Mouse (Mus musculus) gastrocnemius, adult 2 months (tissue): ENCODE data around the gene Kif7. TPM values are rescaled to one million over a fixed set of nuclear protein-coding genes. Genes with fewer than 3 reads are reported as not detected.

Experiments used
- DNase-seq: peaks from one replicate; pipeline ENCODE4 v3.0.0; 2022
- H3K27ac ChIP-seq: fragments of 200-600 bp; 2 replicates; pipeline ENCODE4 v1.8.1; 2022; ENCODE audit warnings: mild to moderate bottlenecking
- H3K4me3 ChIP-seq: fragments of 200-600 bp; 2 replicates; pipeline ENCODE4 v1.8.1; 2022; ENCODE audit warnings: mild to moderate bottlenecking, moderate library complexity
- CTCF ChIP-seq: fragments of 200-600 bp; IDR thresholded peaks from 2 replicates; pipeline ENCODE4 v1.8.1; 2022; ENCODE audit warnings: antibody characterized with exemption, mild to moderate bottlenecking, moderate library complexity
- intact Hi-C: fragments of 180-260 bp; cut with DNase I; formaldehyde crosslinking; loops from one replicate; pipeline ENCODE4 v1.15.1; 2025
- total RNA-seq, 2 experiments: library from RNA; stranded (reverse); gene quantifications; 2 replicates each; pipeline ENCODE4 v1.2.3; 2021

Kif7 gene
- total RNA-seq, 2 experiments from 2014 or later, result 0.54 to 0.56 TPM

- peak; percentile 85 for TF ChIP-seq CTCF
- intact Hi-C loops, result loop anchor here (2.0 kb wide), 1 partner anchor 36 kb away; no protein-coding TSS in a partner anchor
- peak; percentile 36 for DNase-seq
- no peak overlapping the region for H3K27ac ChIP-seq
- no peak overlapping the region for H3K4me3 ChIP-seq
These were observed 66.5 kb downstream of the Kif7 start for GRCm38 (mm10) chr7:79649005-79649404.

Other genes starting within 250 kb of the Kif7 start
- 10 to 100 TPM; 35.2 to 38.4 TPM for gene Polg, start 249.4 kb downstream of the Kif7 start, total RNA-seq
- not detected for gene Rhcg, start 98.1 kb downstream of the Kif7 start, total RNA-seq
- gene Ticrr, start 55.5 kb downstream of the Kif7 start, total RNA-seq, result not detected
- gene Plin1, start 17.2 kb upstream of the Kif7 start, total RNA-seq, result 1 to 10 TPM in 1 of 2 experiments, under 1 TPM in 1; 0.66 to 3.6 TPM
- 10 to 100 TPM; 10.4 to 15.2 TPM for gene Pex11a, start 27.4 kb upstream of the Kif7 start, total RNA-seq
- under 1 TPM in 1 of 2 experiments, not detected in 1; 0.14 TPM for gene Wdr93, start 27.4 kb upstream of the Kif7 start, total RNA-seq
- not detected for gene Mesp1, start 78.1 kb upstream of the Kif7 start, total RNA-seq
- not detected for gene Mesp2, start 95.0 kb upstream of the Kif7 start, total RNA-seq
- 1 to 10 TPM; 4.1 to 7.2 TPM for gene Anpep, start 145.3 kb upstream of the Kif7 start, total RNA-seq
- gene Ap3s2, start 204.9 kb upstream of the Kif7 start, total RNA-seq, result 10 to 100 TPM; 17.1 to 19.0 TPM
- gene Arpin, start 219.6 kb upstream of the Kif7 start, total RNA-seq, result 1 to 10 TPM; 2.7 to 3.3 TPM